Mouse (Mus musculus) erythroblast, adult 5-6 weeks (primary cell): Measurements from ENCODE around the gene Abhd16a. TPM values are rescaled to one million over a fixed set of nuclear protein-coding genes. Genes with fewer than 3 reads are reported as not detected.

Source experiments
- ATAC-seq: replicated peaks from 2 replicates; pipeline ENCODE4 v1.8.0; 2016; ENCODE audit warnings: moderate number of reproducible peaks, mild to moderate bottlenecking, moderate TSS enrichment, inconsistent platforms; ENCODE audit not compliant: poor library complexity, low FRiP score, severe bottlenecking
- total RNA-seq, 2 experiments: library from RNA; stranded (forward) in 1 of 2; stranded (reverse) in 1 of 2; fragments of 150-400 nt in 1 of 2; fragments of 200-764, 138-1000 nt in 1 of 2; gene quantifications; 2 replicates each; pipeline versions ENCODE4 v1.2.3 to v1.2.4; 2015 to 2017; ENCODE audit warnings: low replicate concordance in 2 of 2

Abhd16a gene
- total RNA-seq, 2 experiments from 2014 or later, result 28.1 to 33.3 TPM

- ATAC-seq, result peak; percentile 83
Measured at GRCm38 (mm10) chr17:35058911-35059892, 29.9 kb upstream of the Abhd16a start, which contains the start of gene Ddah2. Gene Ddah2 (plus strand): TSS chr17:35059035.

- ATAC-seq, result no peak
Measured at GRCm38 (mm10) chr17:35060071-35060470, 29.0 kb upstream of the Abhd16a start.

GRCm38 (mm10) chr17:35060737-35061297 is 28.2 kb upstream of the Abhd16a start:
- 0 out of 2 replicates have a peak, but pooled peaks have one; percentile 30 for ATAC-seq

GRCm38 (mm10) chr17:35061299-35061698 is 27.8 kb upstream of the Abhd16a start:
- no peak for ATAC-seq

GRCm38 (mm10) chr17:35063466-35063865 is 25.6 kb upstream of the Abhd16a start:
- no peak for ATAC-seq

- ATAC-seq, result no peak
Measured at GRCm38 (mm10) chr17:35064378-35064877, 24.6 kb upstream of the Abhd16a start.

GRCm38 (mm10) chr17:35064951-35065947 is 23.8 kb upstream of the Abhd16a start, which contains the start of gene Ly6g6c:
Gene Ly6g6c (plus strand): TSS chr17:35065388.
- ATAC-seq, result peak; percentile 60; the same call in 1 of the 2 replicates

GRCm38 (mm10) chr17:35066084-35066483 is 23.0 kb upstream of the Abhd16a start, which contains the start of gene Mpig6b:
Gene Mpig6b (minus strand): TSS chr17:35066184.
- ATAC-seq, result no peak

- no peak for ATAC-seq
Measured at GRCm38 (mm10) chr17:35068213-35068914, 20.7 kb upstream of the Abhd16a start.

GRCm38 (mm10) chr17:35070556-35071229 is 18.4 kb upstream of the Abhd16a start:
- ATAC-seq, result no peak

GRCm38 (mm10) chr17:35071454-35071853 is 17.6 kb upstream of the Abhd16a start:
- no peak for ATAC-seq

GRCm38 (mm10) chr17:35074097-35074496 is 15.0 kb upstream of the Abhd16a start:
- no peak for ATAC-seq

- ATAC-seq, result no peak
Measured at GRCm38 (mm10) chr17:35076507-35077176, 12.4 kb upstream of the Abhd16a start, which contains the start of gene Ly6g6e. Gene Ly6g6e (plus strand): TSS chr17:35076902.

- no peak for ATAC-seq
Measured at GRCm38 (mm10) chr17:35077285-35077684, 11.8 kb upstream of the Abhd16a start.

GRCm38 (mm10) chr17:35077786-35078233 is 11.3 kb upstream of the Abhd16a start, which contains the start of gene Ly6g6d:
Gene Ly6g6d (minus strand): TSS chr17:35078065.
- ATAC-seq, result no peak

GRCm38 (mm10) chr17:35079778-35080177 is 9.3 kb upstream of the Abhd16a start:
- ATAC-seq, result peak; percentile 82

GRCm38 (mm10) chr17:35080248-35080647 is 8.8 kb upstream of the Abhd16a start:
- peak; percentile 58 for ATAC-seq
